Mouse (Mus musculus): ENCODE measurements around the gene 4930512M02Rik.

- TF ChIP-seq CTCF (conservative IDR thresholded peaks at IDR 0.05; ENCODE audit: low read length) (no peak), POU5F1 (IDR thresholded peaks at IDR 0.05; ENCODE audit: borderline replicate concordance, low read length) (no peak)
These were observed 41.2 kb downstream of the 4930512M02Rik start for GRCm38 (mm10) chr11:11586423-11586822.
